Mouse (Mus musculus) embryonic facial prominence, embryonic 15.5 days (tissue): ENCODE results near the gene Bcl2l11. TPM values are rescaled to one million over a fixed set of nuclear protein-coding genes. Genes with fewer than 3 reads are reported as not detected.
A peak's percentile ranks its signal among the peaks of the same experiment; 100 is the strongest.

ENCODE experiments used
- ATAC-seq: fragments of 200-750 bp; cut with Nextera tagmentation; 2 replicates; pipeline ENCODE4 v1.8.0; 2017; ENCODE audit warnings: low read depth, moderate TSS enrichment; ENCODE audit not compliant: insufficient number of reproducible peaks, low FRiP score, low TSS enrichment
- H3K27ac ChIP-seq: fragments of 300-500 bp; sonication (generic); replicated peaks from 2 replicates; pipeline ENCODE4 v1.5.1; 2015; ENCODE audit warnings: mild to moderate bottlenecking, inconsistent platforms
- H3K27me3 ChIP-seq: fragments of 300-500 bp; sonication (generic); 2 replicates; pipeline ENCODE4 v1.6.1; 2015; ENCODE audit warnings: inconsistent platforms
- H3K36me3 ChIP-seq: fragments of 300-500 bp; sonication (generic); 2 replicates; pipeline ENCODE4 v1.6.1; 2015; ENCODE audit warnings: mild to moderate bottlenecking, inconsistent platforms
- H3K4me1 ChIP-seq: fragments of 300-500 bp; sonication (generic); 2 replicates; pipeline ENCODE4 v1.6.1; 2015; ENCODE audit warnings: inconsistent platforms
- H3K4me2 ChIP-seq: fragments of 300-500 bp; sonication (generic); replicated peaks from 2 replicates; pipeline ENCODE4 v1.6.1; 2015; ENCODE audit warnings: mild to moderate bottlenecking, inconsistent platforms
- H3K4me3 ChIP-seq: fragments of 300-500 bp; sonication (generic); replicated peaks from 2 replicates; pipeline ENCODE4 v1.5.1; 2015; ENCODE audit warnings: mild to moderate bottlenecking, inconsistent platforms
- H3K9ac ChIP-seq: fragments of 300-500 bp; sonication (generic); 2 replicates; pipeline ENCODE4 v1.6.1; 2015; ENCODE audit warnings: inconsistent platforms
- H3K9me3 ChIP-seq: fragments of 300-500 bp; sonication (generic); replicated peaks from 2 replicates; pipeline ENCODE4 v1.6.1; 2016; ENCODE audit warnings: inconsistent platforms
- WGBS: fragments of 180-500 bp; shearing (Covaris S2); methylation state at CpG from one replicate; pipeline ENCODE4 v1.1.7; 2015; 5-methylcytosine and 5-hydroxymethylcytosine counted together
- polyA plus RNA-seq: library from polyadenylated mRNA; unstranded; fragments of >200 nt; fragmentation: Nextera tagmentation; extraction: Ambion mirVana; gene quantifications from 2 replicates; pipeline ENCODE4 v1.2.1, GENCODE M21; 2015

The Bcl2l11 gene
- polyA plus RNA-seq, 1 experiment from 2014 or later = 17.4 TPM

DNA sequence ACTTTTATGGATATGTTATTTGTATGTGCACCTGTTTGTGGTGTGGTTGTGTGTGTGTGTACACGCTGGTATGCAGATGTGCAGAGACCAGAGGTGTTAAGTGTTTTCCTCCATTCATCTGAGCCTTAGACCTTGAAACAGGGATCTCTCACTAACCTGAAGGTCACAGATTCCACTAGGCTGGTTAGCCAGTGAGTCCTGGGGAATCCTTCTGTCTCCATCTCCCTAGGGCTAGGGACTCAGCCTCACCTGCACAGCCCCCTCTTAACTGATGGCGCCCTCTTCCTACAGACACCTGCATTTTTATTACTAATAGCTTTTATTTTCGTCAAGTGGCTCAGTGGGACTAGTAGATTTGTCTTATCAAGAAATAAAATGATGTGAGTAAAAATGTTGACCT is 14.3 kb downstream of the Bcl2l11 start:
- Histone ChIP-seq H3K4me3 (no peak overlapping the region), H3K9me3 (no peaks in the 10 kb centered on the region), H3K36me3 (peaks cover 4% of the 10 kb centered on the region; the same call in 1 of the 2 replicates), H3K27me3 (no peaks in the 10 kb centered on the region), H3K4me1 (peaks cover 40% of the 10 kb centered on the region), H3K9ac (no peak overlapping the region), H3K27ac (no peak overlapping the region), H3K4me2 (no peak overlapping the region)
- no peak for ATAC-seq
- 79% methylated on average over 3 of the region's 3 CpGs for WGBS

DNA sequence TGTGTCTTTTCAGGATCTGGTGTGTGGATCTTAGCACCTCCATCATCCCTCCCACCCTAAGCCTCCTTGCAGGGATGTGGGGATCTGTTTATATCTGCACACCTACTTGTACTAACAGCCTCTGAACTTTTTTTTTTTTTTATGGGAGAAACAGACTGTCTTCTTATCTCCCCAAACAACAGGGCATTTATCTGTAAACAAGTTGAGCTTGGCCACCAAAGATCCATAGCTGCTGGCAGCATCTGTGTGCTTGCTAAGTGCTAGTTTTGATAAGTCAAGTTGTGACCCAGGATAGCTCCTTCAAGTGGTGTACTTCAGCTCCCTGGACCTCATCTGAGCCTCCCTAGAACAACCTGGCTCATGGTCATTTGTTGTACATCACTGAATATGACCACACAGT is 18.2 kb downstream of the Bcl2l11 start:
- no peaks in the 10 kb centered on the region for H3K27me3 ChIP-seq
- no peak overlapping the region for H3K9ac ChIP-seq
- H3K4me3 ChIP-seq = no peak overlapping the region
- H3K27ac ChIP-seq = no peak overlapping the region
- H3K36me3 ChIP-seq = peaks cover 20% of the 10 kb centered on the region
- H3K9me3 ChIP-seq = no peaks in the 10 kb centered on the region
- H3K4me2 ChIP-seq = no peak overlapping the region
- no peak for ATAC-seq
- H3K4me1 ChIP-seq = peaks cover 16% of the 10 kb centered on the region

DNA sequence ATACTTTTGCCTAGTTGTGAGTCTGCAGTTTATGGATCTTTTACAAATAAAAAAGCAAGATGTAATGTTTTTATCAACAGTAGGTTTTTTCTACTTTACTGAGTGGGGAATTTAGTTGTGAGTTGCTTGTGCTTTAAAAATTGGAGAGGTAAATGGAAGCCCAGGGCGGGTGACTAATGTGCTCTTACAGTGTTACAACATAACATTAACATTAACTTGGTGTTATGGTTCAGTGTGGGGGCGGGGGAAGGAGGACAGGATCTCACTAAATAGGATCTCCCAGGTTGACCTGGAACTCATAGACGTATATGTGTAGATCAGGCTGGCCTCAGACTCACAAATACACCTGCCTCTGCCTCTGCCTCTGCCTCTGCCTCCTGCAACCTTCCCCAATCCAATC is 19.6 kb downstream of the Bcl2l11 start:
- no peak overlapping the region for H3K4me2 ChIP-seq
- H3K27me3 ChIP-seq = no peaks in the 10 kb centered on the region
- H3K36me3 ChIP-seq = peaks cover 30% of the 10 kb centered on the region
- no peak for ATAC-seq
- no peak overlapping the region for H3K4me3 ChIP-seq
- H3K9me3 ChIP-seq = no peaks in the 10 kb centered on the region
- H3K9ac ChIP-seq = no peak overlapping the region
- H3K27ac ChIP-seq = no peak overlapping the region
- peaks cover 2% of the 10 kb centered on the region; the same call in 1 of the 2 replicates for H3K4me1 ChIP-seq
- 76% methylated on average over 3 of the region's 3 CpGs for WGBS

DNA sequence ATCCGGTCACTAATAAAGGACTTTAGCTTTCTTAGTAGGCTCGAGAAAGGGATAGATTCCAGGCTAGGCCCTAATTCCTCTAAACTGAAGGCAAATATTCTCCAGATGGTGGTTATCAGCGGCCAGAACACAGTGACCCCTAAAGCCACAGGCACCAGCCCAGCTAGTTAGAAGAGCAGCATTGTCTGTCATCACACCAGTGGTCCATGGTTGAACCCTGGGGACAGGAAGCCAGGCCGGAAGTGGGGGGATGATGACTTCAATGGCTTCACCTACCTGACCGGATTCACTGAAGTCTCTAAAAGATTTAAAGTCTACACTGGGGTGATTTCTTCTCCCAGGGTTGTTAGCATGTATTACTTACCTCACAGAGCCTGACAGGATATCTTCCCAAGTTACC is 23.8 kb downstream of the Bcl2l11 start:
- Histone ChIP-seq H3K27me3 (no peaks in the 10 kb centered on the region), H3K36me3 (peaks cover 28% of the 10 kb centered on the region), H3K27ac (no peak overlapping the region), H3K9ac (no peak overlapping the region), H3K9me3 (no peaks in the 10 kb centered on the region), H3K4me2 (no peak overlapping the region), H3K4me3 (no peak overlapping the region), H3K4me1 (peaks cover 9% of the 10 kb centered on the region; the same call in 1 of the 2 replicates)
- WGBS = 57% methylated on average over 5 of the region's 5 CpGs
- ATAC-seq = no peak

DNA sequence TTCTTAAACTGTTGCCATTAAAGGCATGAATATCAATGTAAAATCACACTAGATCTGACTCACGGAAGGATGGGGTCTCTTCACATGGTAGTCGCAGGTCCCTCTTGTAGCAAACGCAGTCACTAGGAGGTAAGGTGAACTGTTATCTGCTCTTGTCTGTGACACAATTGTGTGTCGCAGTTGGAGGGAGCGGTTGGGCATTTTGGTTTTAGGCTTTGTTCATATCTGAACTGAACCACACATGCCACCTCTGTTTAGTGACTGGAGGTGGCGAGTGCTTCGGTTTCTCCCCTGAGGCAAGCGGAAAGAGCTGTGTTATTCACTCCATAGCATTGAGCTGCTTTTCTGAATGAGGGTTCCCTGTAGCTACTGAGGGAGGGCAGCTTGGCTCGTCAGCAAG is 26.4 kb downstream of the Bcl2l11 start:
- WGBS = 80% methylated on average over 9 of the region's 9 CpGs
- peaks cover 24% of the 10 kb centered on the region for H3K36me3 ChIP-seq
- ATAC-seq = no peak

DNA sequence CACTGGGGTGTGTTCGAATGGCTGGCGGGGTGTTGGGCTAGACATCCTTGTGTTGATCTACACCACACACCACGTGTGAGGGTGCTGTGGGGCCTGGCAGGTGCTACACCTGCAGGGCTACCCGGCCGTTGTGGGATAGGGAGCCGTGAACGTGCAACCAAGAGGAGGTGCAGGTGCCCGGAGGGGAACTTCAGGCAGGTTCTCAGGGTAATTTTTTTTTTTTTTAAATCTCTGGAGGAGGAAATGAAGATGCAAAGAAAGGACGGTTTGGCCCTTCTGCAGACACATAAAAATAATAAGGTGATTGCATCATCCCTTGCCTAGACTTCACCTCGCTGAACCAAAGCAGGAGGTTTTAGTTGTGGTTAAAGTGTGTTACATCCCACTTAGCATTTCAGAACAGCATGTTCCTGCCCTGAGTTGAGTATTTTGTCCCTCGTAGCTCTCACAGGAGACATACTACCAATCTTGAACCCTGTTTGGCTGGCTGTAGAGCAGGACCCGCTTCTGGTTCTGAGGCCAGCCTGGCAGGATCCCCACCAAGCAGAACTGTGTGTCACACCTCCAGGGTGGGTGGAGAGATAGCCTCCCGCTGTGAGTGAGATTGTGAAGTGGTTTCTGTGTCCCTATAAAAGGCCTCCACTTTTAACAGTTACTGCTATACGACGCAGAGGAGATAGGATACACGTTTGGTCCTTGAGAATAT is 27.2 kb downstream of the Bcl2l11 start:
- Histone ChIP-seq H3K27me3 (no peaks in the 10 kb centered on the region), H3K9me3 (no peaks in the 10 kb centered on the region), H3K27ac (no peak overlapping the region), H3K4me3 (no peak overlapping the region), H3K9ac (no peak overlapping the region), H3K4me1 (peaks cover 25% of the 10 kb centered on the region), H3K4me2 (no peak overlapping the region), H3K36me3 (peaks cover 17% of the 10 kb centered on the region)
- WGBS = 79% methylated on average over 16 of the region's 16 CpGs
- no peak for ATAC-seq

More for the DNA sequence above, 26.4 kb downstream of the Bcl2l11 start:
- Histone ChIP-seq H3K4me2 (no peak overlapping the region), H3K4me1 (peaks cover 25% of the 10 kb centered on the region), H3K27me3 (no peaks in the 10 kb centered on the region), H3K9ac (no peak overlapping the region), H3K4me3 (no peak overlapping the region), H3K9me3 (no peaks in the 10 kb centered on the region), H3K27ac (no peak overlapping the region)

DNA sequence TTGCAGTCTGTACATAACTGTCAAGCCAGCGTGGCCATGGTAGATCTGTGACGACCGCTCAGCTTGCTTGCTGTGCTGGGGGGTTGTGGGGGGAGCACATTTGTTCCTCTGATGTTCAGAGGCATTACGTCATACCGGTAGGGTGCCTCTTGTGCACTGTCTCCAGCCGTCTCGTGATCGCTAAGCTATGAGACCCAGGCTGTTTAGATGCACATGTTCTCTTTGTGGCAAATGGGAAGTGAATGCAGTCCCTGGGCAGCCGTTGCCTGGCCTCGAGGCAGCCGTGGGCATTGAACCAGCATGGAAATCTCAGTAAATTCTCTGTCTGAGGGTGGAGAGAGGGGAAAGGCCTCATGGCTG is 27.7 kb downstream of the Bcl2l11 start:
- H3K27me3 ChIP-seq = no peaks in the 10 kb centered on the region
- peaks cover 16% of the 10 kb centered on the region; the same call in 1 of the 2 replicates for H3K36me3 ChIP-seq
- ATAC-seq = no peak
- no peaks in the 10 kb centered on the region for H3K9me3 ChIP-seq
- H3K4me2 ChIP-seq = no peak overlapping the region
- WGBS = 64% methylated on average over 11 of the region's 11 CpGs
- peaks cover 25% of the 10 kb centered on the region for H3K4me1 ChIP-seq
- no peak overlapping the region for H3K9ac ChIP-seq
- H3K4me3 ChIP-seq = no peak overlapping the region
- no peak overlapping the region for H3K27ac ChIP-seq

- 91% methylated on average over 13 of the region's 13 CpGs for WGBS
- no peak overlapping the region for H3K9ac ChIP-seq
- peaks cover 25% of the 10 kb centered on the region for H3K4me1 ChIP-seq
- H3K27me3 ChIP-seq = no peaks in the 10 kb centered on the region
- no peak for ATAC-seq
- no peak overlapping the region for H3K4me3 ChIP-seq
- H3K27ac ChIP-seq = no peak overlapping the region
- H3K4me2 ChIP-seq = no peak overlapping the region
- H3K36me3 ChIP-seq = peaks cover 13% of the 10 kb centered on the region
- H3K9me3 ChIP-seq = no peaks in the 10 kb centered on the region
Observed at GRCm38 (mm10) chr2:128155412-128156066, 29.7 kb downstream of the Bcl2l11 start.

- peaks cover 13% of the 10 kb centered on the region for H3K36me3 ChIP-seq
Observed at GRCm38 (mm10) chr2:128156067-128156462, 30.2 kb downstream of the Bcl2l11 start.

GRCm38 (mm10) chr2:128156557-128157412 is 30.9 kb downstream of the Bcl2l11 start:
- no peak overlapping the region for H3K4me2 ChIP-seq
- H3K9me3 ChIP-seq = no peaks in the 10 kb centered on the region
- H3K9ac ChIP-seq = no peak overlapping the region
- peaks cover 25% of the 10 kb centered on the region for H3K4me1 ChIP-seq
- 0 out of 2 replicates have a peak, but pooled peaks have one; percentile 11 for ATAC-seq
- 78% methylated on average over 12 of the region's 12 CpGs for WGBS
- no peak overlapping the region for H3K27ac ChIP-seq
- no peaks in the 10 kb centered on the region for H3K27me3 ChIP-seq
- peaks cover 13% of the 10 kb centered on the region for H3K36me3 ChIP-seq
- no peak overlapping the region for H3K4me3 ChIP-seq

More at GRCm38 (mm10) chr2:128156067-128156462, 30.2 kb downstream of the Bcl2l11 start:
- H3K27me3 ChIP-seq = no peaks in the 10 kb centered on the region
- WGBS = 67% methylated on average over 5 of the region's 5 CpGs
- H3K4me2 ChIP-seq = no peak overlapping the region
- H3K4me1 ChIP-seq = peaks cover 25% of the 10 kb centered on the region
- H3K27ac ChIP-seq = no peak overlapping the region
- H3K9me3 ChIP-seq = no peaks in the 10 kb centered on the region
- no peak for ATAC-seq
- no peak overlapping the region for H3K4me3 ChIP-seq
- no peak overlapping the region for H3K9ac ChIP-seq

DNA sequence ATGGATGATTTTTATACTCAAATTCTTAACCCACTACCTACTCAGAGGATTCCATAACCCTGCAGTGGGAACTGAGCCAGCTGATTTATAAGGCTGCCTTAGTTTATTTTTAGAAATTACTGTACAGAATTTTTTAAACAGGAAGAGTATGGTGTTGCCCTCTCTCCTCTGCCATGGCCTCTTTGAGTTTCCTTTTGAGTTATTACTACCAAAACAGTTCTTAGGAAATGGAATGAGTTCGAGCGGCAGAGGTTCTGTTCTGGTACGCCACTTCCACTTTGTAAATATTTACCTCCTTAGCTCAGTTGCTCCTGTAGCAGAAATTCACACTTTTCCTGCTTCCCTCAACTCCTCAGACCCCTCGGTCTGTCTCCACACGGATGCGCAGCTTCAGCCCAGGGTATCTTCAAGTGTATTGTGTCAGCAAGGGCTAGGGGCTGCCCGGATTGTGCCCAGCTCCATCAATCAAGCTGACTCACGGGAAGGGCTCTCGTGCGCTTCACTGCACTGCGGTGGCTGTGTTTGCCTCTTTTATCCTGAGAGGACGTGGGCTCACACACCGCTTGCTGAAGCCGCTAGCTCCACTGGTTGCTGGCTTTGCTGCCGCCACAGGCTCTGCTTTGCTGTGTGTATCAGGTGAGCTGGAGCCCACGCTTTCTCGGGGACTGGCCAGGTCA is 33.0 kb downstream of the Bcl2l11 start:
- Histone ChIP-seq H3K9ac (no peak overlapping the region), H3K36me3 (peaks cover 13% of the 10 kb centered on the region), H3K4me1 (peaks cover 16% of the 10 kb centered on the region), H3K27me3 (no peaks in the 10 kb centered on the region), H3K9me3 (no peaks in the 10 kb centered on the region), H3K27ac (no peak overlapping the region), H3K4me3 (no peak overlapping the region), H3K4me2 (no peak overlapping the region)
- ATAC-seq = no peak
- WGBS = 77% methylated on average over 17 of the region's 17 CpGs
